Mouse (Mus musculus) ES-CJ7 (cell line): ENCODE results near the gene Golm1.

Experiments used
- DNase-seq: peaks from one replicate; pipeline ENCODE4 v3.0.0; 2011; ENCODE audit warnings: low read depth, low spot score

Gene Golm1

DNA sequence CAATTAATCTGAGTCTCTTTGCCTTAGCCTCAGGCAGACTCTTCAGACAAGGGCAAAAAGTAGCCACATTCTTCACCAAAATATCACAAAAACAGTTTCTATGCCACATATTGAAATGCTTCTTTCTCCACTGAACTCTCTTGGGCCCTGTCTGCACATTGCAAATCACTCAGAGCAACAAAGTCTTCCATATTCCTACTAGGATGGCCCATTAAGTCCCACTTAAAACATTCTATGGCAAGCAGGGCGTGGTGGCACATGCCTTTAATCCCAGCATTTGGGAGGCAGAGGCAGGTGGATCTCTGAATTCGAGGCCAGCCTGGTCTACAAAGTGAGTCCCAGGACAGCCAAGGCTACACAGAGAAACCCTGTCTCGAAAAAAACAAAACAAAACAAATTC, 83.6 kb downstream of the Golm1 start:
- DNase-seq, result peak; percentile 45

DNA sequence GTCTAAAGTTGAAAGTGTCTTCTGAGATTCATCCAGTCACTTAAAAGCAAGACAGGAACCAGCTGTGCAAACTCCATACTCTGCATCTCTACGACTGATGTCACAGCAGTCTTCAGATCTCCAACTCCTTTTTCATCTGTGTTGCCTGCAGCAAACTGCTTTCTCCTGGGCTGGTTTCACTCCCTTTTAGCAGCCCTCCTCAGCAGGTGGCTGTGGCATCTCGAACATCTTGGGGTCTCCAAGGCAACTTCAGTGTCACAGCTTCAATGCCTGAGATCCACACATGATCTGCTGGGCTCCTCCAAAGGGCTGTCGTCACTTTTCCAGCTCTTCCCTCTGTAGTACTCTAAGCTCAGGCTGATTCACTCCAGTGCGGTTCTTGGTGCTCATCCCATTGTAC, 84.9 kb downstream of the Golm1 start:
- no peak for DNase-seq

DNA sequence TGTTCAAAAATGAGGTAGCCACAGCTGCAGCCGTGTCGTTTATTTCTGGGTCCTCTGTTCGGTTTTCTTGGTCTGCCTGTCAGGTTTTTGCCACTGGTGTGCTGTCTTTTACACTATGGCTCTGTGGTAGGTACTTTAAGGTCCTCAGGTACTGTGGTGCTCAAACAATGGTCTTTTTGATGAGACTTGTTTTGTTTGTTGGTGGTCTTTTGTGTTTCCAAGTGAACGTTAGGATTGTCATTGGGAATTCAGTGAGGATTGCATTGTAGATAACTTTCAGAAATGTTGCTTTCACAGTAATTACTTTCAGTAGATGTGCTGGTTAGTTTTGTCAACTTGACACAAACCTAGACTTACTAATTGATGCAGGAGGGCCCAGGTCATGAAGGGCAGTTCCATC, 85.9 kb downstream of the Golm1 start:
- no peak for DNase-seq

DNA sequence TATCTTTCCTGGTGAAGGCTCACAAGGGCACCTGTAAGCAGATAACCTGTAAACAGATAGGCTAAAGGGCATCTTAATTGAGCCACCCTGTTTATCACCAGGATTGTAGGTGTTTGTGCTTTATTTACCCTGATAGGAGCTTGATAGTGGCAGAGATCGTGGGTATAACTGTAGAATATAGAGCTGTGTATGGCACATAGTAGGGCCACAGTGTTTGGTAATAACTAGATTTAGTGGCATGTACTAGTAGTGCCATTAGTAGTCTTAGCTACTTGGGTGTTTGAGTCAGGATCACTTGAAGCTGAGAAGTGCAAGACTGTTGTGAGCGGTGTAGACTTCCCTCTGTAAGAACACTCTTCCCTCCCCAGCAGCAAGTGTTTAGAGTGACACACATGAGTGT, 88.4 kb downstream of the Golm1 start:
- no peak for DNase-seq

DNA sequence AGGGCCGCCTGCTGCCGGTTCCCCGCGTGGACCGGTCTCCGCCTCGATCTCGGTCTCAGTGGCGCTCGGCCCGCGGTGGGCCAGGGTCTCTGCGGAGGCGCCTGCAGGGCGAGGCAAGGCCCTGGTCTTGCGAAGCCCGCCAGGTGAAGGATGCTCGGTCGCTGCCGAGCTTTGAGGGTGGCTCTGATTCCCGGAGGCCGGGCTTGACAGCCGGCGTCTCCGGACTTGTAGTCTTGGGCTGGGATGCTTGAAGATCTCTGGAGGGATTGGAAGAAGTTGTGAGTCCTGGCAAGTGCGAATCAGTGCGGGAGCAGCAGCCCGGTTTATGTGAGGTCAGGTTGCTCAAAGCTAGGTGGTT, 90.0 kb downstream of the Golm1 start:
- DNase-seq, result no peak

DNA sequence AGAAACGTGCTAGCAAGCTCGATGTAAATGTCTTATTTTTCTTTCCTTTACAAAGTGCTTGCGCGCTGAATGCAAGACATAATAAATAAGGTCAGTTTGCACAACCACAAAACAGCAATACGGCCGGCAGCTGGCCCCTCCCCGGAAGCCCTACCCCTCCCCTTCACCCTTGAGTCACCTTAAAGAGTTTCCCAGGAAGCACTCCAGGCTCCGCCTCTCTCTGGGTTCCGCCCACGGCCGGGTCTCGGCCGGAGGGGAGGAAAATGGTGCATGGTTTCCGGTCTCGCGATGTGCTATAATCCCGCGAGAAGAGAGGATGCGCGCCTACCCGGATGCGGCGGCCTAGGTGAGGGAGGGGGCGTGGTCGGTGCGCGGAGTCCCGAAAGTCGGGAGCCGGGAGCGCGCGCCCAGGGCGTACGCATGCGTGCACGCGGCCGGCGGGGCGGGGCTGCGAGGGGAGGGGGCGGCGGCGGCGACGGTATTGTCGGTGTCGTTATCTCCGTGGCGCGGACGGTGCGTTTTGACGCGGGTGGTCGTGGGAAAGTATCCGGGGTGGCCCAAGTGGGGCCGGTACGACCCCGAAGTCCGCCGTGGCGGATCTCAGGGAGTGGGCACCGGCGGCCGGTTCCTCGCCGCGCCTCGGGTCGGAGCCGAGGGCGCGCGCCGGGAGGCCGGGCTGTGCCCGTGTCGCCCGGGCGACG, 90.5 kb downstream of the Golm1 start, which contains the start of the genes Agtpbp1 and Naa35:
Agtpbp1 (minus strand) TSS at position 281 of the 701 bp plus-strand sequence.
Naa35 (plus strand) TSS at position 313 of the 701 bp plus-strand sequence.
- DNase-seq, result peak; percentile 99
